Mouse (Mus musculus): ENCODE results near the gene Zdhhc24. TPM values are rescaled to one million over a fixed set of nuclear protein-coding genes. Genes with fewer than 3 reads are reported as not detected.
"Not testable (repeated sequence)": the region's sequence is repeated elsewhere in the genome, so short reads cannot be mapped to it uniquely, and the experiment has no call there.

Zdhhc24 gene
- 10 to 100 TPM; 25.0 to 25.9 TPM for total RNA-seq (2021)

DNA sequence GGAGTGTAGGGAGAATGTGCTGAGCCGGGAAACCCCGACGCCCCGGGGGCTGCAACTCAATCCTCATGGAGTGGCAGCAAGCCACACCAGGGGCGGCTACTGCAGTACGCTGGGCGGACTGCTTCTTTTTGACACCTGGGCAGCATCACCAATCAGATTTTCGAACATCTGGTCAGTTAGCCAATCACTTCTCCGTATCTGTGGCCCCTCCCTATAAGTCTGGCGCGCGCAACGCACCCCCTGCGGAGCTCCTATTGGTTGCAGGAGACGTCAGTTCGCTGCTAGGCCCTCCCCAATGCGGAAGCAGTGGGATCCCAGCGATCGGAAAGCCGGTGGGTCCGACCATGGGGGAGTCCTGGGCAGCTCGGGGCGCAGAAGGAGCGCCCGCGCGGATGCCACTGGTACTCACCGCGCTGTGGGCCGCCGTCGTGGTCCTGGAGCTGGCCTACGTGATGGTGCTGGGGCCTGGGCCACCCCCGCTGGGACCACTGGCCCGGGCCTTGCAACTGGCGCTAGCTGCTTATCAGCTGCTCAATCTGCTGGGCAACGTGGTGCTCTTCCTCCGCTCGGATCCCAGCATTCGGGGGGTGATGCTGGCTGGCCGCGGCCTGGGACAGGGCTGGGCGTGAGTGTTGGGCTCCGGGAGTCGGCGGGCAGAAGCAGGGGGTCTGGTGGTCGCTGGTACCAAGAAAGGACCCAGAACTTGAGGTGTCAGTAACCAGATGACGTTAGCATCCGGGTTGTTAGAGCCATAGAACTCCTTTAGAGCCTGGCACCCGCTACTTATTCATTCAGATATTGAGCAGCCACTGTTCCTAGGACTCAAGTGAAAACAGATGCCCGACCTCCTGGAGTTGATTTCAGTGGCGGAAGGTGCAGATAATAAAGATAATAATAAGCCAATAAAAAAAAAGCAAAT, at the start of gene Zdhhc24:
Gene Zdhhc24, plus strand, starts transcription at position 264 of the 919 bp plus-strand sequence.
- intact Hi-C loops (cut with DNase I): no loop called here
- DNase-seq (ENCODE audit: low spot score in 2 of 2): peak; percentile 94 to 98

DNA sequence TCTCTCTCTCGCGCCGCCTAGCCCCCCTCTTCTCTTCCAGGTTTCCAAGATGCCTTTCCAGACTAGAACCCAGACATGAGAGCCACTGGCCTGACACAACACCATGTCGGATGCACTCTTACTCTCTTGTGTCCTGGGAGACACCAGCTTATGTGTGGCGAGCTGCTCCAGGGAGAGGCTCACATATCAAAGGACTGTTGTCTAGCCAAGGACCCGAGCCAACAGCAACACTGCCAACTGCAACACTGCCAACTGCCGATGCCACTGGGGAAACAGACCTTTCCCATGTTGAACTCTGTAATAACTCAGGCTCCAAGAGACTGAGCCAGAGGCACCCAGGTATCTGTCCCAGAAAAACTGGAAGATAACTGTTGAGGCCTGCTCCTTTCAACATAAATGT, 49.3 kb upstream of the Zdhhc24 start:
- intact Hi-C loops (cut with DNase I): no loop called here
- peak; percentile 11 to 22 for DNase-seq (ENCODE audit: low spot score in 2 of 2)

DNA sequence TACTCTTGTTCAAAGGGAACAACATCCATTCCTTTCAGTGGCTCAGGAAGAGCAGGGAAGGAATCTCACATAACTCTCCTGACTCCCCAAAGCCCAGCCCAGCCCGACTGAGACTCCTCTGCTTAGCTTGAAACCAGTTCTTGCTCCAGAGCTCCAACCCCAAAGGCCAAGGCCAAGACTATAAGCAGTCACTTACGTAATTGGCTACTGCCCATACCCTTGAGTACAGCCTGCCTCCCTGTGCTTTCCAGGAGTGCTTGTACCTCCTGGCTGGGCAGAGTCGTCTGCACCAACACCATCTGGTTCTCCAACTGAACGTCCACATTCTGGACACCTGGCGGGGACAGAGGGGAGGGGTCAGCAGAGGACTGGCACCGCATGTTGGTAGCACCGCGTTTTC, 44.5 kb upstream of the Zdhhc24 start:
- intact Hi-C loops (cut with DNase I): no loop called here
- no peak for DNase-seq (ENCODE audit: low spot score in 2 of 2)

DNA sequence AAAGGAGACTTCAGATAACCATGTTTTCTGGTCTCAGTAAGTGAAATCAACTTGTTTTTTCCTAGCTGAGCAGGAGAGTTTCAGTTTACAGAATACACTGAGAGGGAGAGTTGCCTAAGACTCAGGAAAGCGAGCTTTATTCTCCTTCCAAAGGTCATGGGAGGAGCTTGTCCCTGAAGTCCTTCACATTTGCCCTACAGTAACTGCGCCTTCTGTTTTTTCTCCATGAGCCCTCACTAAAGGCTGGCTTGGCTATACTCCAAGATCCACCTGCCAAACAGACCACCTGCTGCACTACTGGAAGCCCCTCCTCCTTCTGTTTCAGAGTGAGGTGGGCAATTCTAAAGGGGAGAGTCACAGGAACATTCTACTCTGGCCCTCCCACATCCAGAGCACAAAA, 42.4 kb upstream of the Zdhhc24 start:
- no peak for DNase-seq (ENCODE audit: low spot score in 2 of 2)
- intact Hi-C loops (cut with DNase I): no loop called here

DNA sequence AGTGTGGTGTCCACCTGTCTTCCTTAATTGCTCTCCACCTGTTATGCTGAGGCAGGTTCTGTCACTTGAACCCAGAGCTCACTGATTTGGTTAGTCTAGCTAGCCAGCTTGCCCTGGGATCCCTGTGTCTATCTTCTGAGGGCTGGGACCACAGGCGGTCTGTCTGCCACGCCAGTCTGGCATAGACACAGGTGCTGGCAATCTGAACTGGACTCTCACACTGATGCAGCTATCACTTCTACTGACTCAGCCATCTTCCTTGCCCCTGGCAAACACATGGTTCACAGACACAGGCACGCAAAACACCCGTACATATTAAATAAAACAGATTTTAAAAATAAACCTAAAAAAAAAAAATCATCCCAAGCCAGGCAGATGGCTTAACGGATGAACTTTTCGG, 41.4 kb upstream of the Zdhhc24 start:
- no peak for DNase-seq (ENCODE audit: low spot score in 2 of 2)
- intact Hi-C loops (cut with DNase I): no loop called here

DNA sequence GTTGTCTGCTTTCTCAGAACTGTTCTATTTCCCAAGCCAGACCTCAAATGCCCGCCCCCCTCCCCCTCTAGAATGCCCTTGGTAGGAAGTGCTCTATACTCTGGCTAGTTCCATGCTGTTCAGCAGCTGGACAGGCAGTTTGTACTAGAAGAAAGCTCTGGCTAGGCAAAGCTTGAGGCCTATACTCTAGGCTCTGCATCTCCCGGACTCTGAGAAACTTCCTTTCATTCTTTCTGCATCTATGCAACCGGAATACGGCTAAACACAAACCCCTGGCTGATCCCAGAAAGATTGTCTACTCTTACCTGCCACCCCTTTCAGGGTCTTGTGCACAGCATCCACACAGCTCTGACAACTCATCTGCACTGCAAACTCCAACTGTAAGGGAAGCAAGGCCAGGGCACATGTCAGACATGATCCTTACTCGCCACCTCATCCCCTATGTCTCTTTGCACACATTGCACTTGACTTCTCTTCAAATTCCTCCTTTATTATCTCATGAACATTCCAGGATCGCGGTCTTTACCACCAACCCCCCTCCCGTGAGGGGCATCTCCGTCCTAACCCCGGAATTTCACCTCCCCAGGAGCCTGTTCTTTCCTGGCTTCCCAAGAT, 39.8 kb upstream of the Zdhhc24 start:
- no peak for DNase-seq (ENCODE audit: low spot score in 2 of 2)
- intact Hi-C loops (cut with DNase I): no loop called here

DNA sequence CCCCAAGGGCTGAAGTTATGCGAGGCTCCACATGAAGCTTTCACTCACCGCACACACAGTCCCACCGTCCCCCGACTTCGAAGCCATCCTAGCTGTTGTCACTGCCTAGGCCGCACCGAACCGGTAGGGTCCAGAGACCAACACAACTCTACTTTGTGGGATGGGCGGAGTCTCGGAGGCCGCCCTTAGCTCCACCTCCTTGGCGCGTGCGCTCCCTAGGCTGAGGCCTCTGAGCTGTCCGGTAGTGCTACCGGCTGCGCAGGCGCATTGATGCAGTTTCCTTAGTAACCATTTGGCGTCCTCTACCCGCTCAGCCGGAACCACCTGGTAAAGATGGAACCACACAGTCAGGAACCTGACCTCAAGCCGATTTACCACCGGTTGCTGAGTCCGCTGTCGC, 39.3 kb upstream of the Zdhhc24 start, which contains the start of the genes Ccs and Ccdc87:
Gene Ccs, minus strand, starts transcription at position 184 of the 400 bp plus-strand sequence.
Gene Ccdc87, plus strand, starts transcription at position 218 of the 400 bp plus-strand sequence.
- intact Hi-C loops (cut with DNase I): no loop called here
- DNase-seq (ENCODE audit: low spot score in 2 of 2): peak; percentile 97 to 98

DNA sequence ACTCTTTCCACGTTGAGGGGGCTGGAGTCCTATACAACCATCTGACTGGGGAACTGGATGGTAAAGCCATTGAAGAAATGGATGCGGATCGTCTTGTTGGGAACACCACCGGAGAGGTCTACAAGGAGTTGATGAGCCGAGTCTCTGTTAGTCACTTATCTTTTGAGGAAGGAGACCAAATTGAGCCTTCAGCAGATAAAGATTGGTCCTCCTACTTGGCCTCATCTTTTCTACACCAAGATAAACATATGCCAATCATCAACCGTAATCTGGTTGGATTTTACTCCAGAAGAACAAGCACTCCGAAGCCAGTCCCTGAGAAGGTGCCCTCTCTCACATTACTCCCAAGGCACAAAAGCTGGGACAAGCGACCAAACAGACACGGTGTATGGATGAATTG, 37.6 kb upstream of the Zdhhc24 start:
- intact Hi-C loops (cut with DNase I): no loop called here
- DNase-seq (ENCODE audit: low spot score in 2 of 2): no peak

DNA sequence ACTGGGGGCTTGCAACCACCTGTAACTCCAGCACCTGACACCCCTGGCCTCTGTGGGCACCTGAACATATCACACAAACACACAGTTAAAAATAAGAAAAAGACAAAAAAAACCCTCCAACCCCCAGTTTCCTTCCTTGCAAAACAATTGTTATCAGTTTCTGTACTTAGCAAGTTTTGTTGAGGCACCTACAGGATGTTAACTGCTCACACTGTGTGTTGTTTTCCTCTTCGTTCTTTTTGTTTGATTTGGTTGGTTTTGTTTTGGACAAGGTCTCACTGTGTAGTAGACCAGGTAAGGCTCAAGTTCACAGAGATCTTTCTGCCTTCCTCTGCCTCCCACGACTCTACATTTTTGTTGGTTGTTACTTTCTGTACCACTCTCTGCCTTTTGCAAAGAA, 35.9 kb upstream of the Zdhhc24 start:
- DNase-seq (ENCODE audit: low spot score in 2 of 2): no peak
- intact Hi-C loops (cut with DNase I): no loop called here

DNA sequence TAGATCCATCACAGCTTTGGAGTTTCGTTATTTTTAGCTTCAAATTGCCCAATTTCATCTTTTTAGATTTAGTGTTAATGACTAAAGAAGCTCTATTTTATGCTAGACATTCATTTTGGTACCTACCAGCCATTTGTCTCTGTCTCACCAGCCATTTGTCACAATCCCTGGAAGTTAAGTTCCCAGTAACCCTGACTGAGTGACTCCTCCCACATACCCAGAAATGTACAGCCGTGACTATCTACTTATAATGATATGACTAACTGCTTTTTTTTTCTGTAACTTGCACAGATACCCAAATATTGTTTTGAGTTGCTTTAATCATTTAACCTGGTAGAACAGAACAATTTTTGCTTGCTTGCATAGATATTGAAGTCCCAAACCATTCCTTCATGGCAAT, 32.6 kb upstream of the Zdhhc24 start:
- intact Hi-C loops (cut with DNase I): no loop called here
- no peak for DNase-seq (ENCODE audit: low spot score in 2 of 2)

DNA sequence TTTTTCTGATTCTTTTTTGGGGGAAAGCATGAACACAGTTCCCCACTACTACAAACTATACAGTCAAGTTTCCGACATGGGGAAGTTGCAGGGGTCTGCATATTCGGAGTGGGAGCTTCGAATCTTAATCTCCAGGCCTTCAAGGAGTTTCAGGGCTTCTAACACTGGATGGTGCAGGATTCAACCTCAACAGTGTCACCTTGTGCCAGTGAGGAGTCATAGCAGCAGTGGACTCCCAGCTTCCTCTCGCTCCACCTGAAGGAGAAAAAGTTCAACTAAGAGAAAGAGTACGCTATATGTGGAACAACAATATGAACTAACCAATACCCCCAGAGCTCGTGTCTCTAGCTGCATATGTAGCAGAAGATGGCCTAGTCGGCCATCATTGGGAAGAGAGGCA, 31.0 kb upstream of the Zdhhc24 start:
- peak in 1 of 2 experiments; percentile 28 for DNase-seq (ENCODE audit: low spot score in 2 of 2)
- intact Hi-C loops (cut with DNase I): no loop called here

DNA sequence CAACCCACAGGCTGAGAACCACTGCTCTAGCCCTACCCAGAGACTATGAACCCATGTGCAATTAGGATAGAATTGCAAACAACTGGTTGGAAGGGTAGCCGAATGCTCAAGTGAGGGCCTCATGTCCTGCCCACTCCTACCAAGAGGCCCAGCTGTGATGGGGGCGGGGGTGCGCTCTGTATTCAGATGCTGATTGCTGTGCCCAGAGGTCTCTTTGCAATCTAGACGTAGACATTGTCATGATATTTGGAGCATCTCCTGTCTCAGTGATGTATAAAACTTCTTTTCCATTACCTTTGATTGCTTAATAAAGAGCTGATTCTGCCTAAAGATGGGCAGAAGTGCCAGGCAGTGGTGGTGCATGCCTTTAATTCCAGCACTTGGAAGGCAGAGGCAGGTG, 28.7 kb upstream of the Zdhhc24 start:
- intact Hi-C loops (cut with DNase I): loop anchor here (2.0 kb wide), 1 partner anchor 93 kb away; the partner anchor contains the start of gene Rbm4b

DNA sequence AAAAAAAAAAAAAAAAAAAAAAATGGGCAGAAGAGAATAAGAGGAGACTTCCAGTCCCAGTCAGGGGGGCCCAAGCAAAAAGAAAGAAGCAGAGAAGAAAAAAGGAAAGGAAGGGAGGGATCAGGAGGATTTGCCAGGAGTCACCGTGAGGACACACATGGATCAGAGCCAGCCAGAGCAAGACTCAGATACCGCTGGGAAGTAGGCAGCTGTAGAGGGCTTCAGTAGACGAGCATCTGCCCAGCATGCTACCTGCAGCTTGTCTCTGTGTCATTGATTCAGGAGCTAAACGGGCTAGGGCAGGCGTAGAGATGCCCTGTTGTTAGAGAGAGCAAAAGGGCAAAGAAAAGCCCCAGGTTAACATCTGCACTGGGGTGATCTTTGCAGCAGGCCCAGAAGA, 28.2 kb upstream of the Zdhhc24 start:
- intact Hi-C loops (cut with DNase I): no loop called here
- DNase-seq (ENCODE audit: low spot score in 2 of 2): no peak

More for the DNA sequence above, 28.7 kb upstream of the Zdhhc24 start:
- no peak for DNase-seq (ENCODE audit: low spot score in 2 of 2)

DNA sequence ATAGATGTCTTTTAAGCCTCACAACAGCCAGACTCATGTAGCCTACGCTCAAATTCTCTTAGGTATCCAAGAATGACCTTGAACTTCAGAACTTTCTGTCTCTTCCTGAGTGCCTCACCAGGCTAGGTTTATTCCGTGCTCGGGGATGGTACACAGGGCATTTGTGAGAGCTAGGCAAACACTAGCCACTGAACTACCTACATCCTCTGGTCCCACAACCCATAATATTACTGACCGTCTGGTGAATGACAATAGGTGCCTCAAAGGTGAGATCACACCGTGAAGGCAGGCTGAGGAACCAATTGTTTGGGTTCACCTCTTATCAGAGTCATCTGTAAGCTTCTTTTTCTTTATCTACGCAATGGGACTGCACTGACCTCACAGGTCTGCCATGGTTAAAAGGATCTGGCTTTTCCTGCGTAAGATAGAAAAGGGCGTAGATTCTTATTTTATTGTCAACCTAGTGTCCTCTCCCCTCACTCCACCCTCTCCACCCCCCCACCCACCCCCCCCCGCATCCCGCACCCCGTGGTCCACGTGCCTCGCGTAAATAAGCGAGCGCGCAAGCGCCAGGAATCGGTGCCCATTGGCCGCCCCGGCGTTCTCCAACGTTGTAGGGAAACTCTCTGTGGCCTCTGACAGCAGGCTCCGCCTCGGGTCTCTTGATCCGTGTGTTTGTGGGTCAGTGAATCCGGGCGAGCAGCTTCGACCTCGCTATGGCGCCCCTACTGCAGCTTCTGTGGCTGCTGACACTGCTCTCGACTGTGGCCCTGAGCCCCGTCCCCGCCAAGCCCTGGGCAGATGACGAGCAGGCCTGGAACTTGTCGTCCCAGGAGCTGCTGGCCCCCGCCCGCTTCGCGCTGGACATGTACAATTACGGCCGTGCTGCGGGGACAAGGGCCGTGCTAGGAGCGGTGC, 23.7 kb upstream of the Zdhhc24 start, which contains the start of gene Ctsf:
Gene Ctsf, plus strand, starts transcription at position 579 of the 918 bp plus-strand sequence.
- intact Hi-C loops (cut with DNase I): no loop called here
- peak; percentile 88 to 95 for DNase-seq (ENCODE audit: low spot score in 2 of 2)

DNA sequence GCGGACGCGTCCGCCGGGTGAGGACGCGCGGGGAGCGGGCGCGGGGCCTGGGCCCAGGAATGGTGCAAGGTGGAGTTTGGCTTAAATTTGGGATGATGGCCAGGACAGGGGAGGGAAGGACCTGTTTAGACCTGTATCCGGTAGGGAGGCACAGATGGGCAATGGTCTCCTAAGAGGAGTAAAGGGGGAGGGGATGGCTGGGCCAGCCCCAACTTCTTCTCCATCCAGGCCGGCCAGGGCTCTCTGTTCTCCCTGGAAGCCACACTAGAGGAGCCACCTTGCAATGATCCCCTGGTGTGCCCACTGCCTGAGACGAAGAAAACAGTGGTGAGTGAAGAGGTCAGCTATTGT, 23.0 kb upstream of the Zdhhc24 start:
- intact Hi-C loops (cut with DNase I): no loop called here
- DNase-seq (ENCODE audit: low spot score in 2 of 2): no peak

DNA sequence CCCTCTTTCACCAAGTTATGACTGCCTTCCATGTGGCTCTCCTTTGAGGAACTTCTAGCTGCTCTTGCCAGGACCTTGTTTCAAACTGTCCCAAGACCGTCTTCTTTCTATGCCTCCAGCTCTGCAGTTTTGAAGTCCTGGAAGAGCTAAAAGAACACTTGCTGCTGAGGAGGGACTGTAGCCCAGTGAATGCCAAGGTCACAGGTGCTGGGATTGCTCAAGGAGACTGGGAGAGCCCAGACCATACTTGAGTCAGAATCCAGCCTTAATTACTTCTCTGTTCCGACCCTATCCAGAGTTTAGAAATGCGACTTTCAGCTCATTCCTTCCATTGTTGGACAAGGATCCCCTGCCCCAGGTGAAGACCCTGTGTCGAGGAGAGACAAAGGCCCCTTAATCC, 22.5 kb upstream of the Zdhhc24 start:
- intact Hi-C loops (cut with DNase I): no loop called here
- DNase-seq (ENCODE audit: low spot score in 2 of 2): no peak

DNA sequence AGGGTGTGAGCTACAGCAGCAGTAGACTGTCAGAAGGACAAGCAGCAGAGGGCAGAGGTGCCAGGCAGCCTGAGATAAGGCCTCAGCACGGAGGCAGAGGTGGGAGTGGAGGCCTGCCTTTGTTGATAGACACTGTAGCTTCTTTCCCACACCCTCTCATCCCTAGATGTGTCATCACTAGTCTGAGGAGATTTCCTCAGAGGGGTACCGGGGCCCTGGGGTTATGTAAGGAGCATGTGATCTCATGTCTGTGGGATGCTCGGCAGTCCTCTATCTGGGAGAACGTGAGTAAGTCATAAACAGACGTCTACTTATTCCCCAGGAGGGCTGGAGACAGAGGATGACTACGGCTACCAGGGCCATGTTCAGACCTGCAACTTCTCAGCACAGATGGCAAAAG, 19.4 kb upstream of the Zdhhc24 start:
- intact Hi-C loops (cut with DNase I): no loop called here
- peak in 1 of 2 experiments; percentile 60 for DNase-seq (ENCODE audit: low spot score in 2 of 2)

DNA sequence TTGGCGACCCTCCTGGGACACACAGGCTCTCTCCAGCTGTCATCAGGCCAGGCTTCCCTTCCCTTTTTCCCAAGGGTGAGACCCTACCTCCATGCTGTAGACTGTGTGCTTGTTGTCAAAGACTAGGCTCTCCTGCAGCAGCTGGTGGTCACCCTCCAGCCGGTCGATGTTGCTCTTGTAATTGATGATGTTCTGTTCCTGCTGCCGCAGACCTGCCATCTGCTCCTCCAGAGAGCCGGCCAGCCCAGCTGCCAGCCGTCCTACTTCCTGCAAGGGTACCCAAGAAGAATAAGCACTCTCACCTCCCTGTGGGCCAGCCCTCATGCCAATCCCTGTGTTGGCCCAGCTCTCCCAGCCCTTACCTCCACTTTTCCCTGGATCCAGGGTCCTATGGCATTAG, 15.4 kb upstream of the Zdhhc24 start:
- intact Hi-C loops (cut with DNase I): no loop called here
- DNase-seq (ENCODE audit: low spot score in 2 of 2): no peak

DNA sequence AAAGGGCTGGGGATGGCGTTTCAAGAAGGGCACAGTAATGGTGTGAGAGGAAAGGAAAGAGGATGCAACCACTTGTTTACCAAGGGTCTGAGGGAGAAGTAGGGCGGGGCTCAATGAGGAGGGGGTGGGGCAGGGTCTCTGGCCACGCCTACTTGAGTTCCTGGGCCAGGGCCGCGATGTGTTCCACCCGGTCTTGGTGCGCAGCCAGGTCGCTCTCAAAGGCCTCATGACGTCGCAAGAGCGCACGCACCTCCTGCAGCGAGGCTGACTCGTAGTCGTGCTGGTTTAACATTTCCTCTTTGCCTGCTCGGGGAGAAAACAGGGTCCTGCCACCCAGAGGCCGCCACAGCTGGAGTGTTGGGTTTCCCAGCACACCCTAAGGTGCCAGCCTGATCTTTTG, 13.3 kb upstream of the Zdhhc24 start:
- DNase-seq (ENCODE audit: low spot score in 2 of 2): no peak
- intact Hi-C loops (cut with DNase I): no loop called here

DNA sequence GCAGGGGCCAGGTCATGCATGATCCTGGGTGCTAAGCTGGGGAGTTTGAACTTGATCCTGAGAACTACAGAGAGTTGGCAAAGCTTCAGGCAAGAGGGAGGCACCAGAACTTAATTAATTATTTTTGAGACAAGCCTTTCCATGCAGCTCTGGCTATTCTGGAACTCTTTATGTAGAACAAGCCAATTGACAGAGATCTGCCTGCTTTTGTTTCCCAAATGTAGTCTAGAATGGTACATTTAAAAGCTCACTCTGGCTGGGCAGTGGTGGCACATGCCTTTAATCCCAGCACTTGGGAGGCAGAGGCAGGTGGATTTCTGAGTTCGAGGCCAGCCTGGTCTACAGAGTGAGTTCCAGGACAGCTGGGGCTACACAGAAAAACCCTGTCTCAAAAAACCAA, 3.9 kb upstream of the Zdhhc24 start:
- DNase-seq (ENCODE audit: low spot score in 2 of 2); intact Hi-C loops (cut with DNase I): not testable (repeated sequence)

All from left cerebral cortex, postnatal 25 days (tissue).